Mouse (Mus musculus): Measurements from ENCODE around the gene Med16.

DNA sequence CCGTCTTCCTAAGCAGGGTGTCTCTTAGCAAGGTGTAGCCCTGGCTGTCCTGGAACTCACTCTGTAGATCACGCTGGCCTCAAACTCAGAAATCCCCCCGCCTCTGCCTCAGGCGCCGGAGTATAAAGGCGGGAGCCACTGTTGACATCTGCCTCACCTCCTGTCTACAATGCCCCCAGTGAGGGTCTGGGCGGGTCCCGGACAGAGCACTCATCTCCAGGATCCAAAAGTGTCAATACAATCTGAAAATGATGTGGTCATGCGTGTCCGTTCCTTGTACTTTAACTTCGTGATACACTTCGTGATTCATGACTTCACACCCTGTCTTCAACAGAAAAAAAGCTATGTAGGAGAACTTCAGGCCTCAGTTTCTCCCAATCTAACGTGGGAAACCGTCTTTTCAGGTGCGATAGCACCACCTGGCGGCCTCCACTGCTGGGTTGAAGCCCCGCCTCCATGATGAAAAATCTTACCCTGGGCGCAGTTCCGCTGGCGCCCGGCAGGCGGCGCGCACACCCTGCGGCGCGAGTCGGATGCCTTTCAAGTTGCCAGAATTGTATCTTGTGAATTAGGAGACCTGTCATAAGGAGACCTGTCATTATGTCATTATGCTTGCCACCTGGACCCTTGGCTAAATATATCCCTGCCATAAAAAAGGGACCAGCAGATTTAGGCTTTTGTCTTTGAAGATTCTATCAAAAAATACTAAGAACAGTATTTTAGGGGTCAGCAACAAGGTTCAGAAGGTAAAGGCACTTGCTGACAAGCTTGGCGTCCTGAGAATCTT, 16.5 kb upstream of the Med16 start:
- TF ChIP-seq CTCF (IDR thresholded peaks at IDR 0.05; ENCODE audit: low read depth) (peak; percentile 99), EP300 (IDR thresholded peaks at IDR 0.05; ENCODE audit: low read depth) (no peak)

All from heart, postnatal 0 days (tissue).